Mouse (Mus musculus): ENCODE data around the gene Ninl.
"Not testable (repeated sequence)": the region's sequence is repeated elsewhere in the genome, so short reads cannot be mapped to it uniquely, and the experiment has no call there.

The Ninl gene

GRCm38 (mm10) chr2:150947880-150948611 is 91.1 kb downstream of the Ninl start:
- not testable (repeated sequence) for DNase-seq

- DNase-seq = not testable (repeated sequence)
Measured at GRCm38 (mm10) chr2:150947341-150947740, 91.8 kb downstream of the Ninl start.

GRCm38 (mm10) chr2:150944017-150944416 is 95.2 kb downstream of the Ninl start:
- no peak for DNase-seq

- DNase-seq = no peak
Measured at GRCm38 (mm10) chr2:150934659-150935058, 104.5 kb downstream of the Ninl start.

DNA sequence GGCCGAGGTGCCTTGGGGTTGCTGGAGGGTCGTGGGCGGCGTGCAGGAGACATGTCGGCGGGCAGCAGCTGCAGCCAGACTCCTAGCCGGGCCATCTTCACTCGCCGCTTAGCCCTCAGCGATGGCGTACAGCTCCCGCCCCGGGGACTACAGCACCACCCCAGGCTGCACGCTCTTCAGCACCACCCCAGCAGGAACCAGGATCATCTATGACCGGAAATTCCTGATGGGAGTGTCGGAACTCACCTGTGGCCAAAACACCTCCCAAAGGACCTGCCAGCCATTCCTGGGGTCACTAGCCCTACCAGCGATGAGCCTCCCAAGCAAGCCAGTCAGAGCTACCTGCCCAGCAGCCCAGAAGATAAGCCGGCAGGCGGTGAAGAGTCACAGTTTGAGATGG is 105.7 kb downstream of the Ninl start:
- DNase-seq = no peak

GRCm38 (mm10) chr2:150930806-150931205 is 108.4 kb downstream of the Ninl start:
- no peak for DNase-seq

DNA sequence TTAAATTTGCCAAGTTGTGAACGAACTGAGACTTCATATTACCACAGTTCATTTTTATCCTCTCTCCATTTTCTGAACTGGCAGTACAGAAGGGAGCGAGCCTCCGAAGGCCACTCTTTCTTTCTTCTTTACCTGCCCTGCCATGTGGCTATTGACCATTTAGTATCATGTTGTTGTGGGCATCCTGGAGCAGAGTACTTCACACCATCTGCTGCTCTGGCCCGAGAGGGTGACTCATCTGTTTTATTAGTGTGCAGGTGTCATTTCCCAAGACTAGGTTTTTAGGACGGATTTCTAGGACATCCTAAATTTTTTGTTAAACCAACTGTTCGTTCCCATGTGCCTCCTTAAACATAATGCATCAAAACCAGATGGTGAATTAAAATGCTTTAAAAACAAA is 110.0 kb downstream of the Ninl start:
- no peak for DNase-seq

- DNase-seq = no peak
Measured at GRCm38 (mm10) chr2:150927038-150927720, 112.0 kb downstream of the Ninl start.

- DNase-seq = no peak
Measured at GRCm38 (mm10) chr2:150923505-150923904, 115.7 kb downstream of the Ninl start.

DNA sequence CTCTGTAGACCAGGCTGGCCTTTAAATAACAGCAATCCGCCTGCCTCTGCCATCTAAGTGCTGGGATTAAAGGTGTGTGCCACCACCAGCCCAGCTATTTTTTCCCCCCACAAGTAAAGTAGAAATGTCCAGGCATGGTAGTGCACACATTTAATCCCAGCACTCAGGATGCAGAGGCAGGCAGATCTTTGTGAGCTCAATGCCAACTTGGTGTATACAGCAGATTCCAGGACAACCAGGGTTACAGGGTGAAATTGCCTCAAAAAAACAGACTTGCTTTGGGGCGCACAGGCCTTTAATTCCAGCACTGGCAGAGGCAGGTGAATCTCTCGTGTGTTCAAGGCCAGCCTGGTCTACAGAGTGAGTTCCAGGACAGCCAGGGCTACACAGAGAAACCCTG is 116.2 kb downstream of the Ninl start:
- DNase-seq = no peak

- no peak for DNase-seq
Measured at GRCm38 (mm10) chr2:150922165-150922564, 117.0 kb downstream of the Ninl start.

DNA sequence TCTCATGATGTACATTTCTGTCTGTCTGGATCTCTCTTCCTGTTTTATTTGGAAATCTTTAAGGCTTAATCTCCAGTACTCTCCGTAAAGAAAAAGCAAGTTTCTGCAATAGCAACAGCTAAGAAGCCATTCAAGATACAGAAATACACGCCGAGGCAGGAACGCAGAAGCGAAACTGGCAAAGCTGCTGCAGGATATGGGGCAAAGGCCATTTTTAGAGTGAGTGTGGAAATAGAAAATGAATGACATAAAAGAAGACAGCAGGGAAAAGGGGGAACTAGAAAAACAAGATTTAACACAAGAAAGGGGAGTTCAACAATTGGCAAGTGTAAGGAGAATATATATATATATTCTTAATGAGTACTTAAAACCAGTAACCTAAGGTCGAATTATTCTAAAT is 117.5 kb downstream of the Ninl start:
- DNase-seq = no peak

- DNase-seq = no peak
Measured at GRCm38 (mm10) chr2:150920543-150920942, 118.6 kb downstream of the Ninl start.

DNA sequence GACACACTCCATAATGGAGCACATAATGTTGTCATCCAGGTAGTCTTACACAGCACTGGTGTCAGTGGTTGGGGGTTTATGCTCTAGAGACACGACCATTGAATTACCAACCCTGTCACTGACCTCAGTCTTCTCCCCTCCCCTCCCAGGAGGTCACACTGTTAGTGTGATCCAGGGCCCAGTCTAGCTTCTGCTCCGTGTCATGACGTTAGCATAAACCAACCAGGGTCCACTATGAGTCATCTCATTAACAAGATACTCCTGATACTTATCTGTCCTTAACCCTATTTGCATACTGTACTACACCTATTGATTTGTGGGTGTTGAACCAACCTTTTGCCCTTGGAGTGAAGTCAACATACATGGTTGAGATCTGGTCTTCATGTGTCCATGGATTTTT is 120.5 kb downstream of the Ninl start:
- no peak for DNase-seq

- no peak for DNase-seq
Measured at GRCm38 (mm10) chr2:150915786-150916185, 123.4 kb downstream of the Ninl start.

DNA sequence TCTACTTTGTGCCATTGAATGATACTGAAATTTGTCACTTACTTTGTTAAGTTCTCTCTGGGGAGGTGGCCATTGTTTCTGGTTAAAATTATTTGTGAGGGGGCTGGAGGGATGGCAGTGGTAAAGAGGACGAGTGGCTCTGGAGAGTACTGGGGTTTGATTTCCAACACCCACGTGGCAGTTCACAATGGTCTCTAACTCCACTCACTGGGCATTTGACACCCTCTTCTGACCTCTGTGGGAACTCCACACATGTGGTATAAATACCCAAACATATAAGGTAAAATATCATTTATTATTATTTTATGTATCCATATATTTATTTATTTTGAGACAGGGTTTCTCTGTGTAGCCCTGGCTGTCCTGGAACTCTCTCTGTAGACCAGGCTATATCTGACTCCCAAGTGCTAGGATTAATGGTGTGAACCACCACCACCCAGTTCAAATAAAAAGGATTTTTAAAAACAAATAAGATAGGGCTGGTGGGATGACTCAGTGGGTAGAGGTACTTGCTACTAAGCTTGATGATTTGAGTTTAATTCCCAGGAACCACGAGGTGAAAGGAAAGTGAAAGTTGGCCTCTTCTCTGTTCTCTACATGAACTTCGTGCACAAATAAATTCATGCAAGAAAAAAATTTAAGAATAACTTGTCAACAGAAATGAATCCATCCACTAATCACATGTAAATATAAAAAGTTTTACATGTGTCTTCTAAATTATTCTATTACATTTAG is 124.2 kb downstream of the Ninl start:
- no peak for DNase-seq

- DNase-seq = no peak
Measured at GRCm38 (mm10) chr2:150910295-150910881, 128.8 kb downstream of the Ninl start.

GRCm38 (mm10) chr2:150909429-150910039 is 129.6 kb downstream of the Ninl start:
- DNase-seq = peak; percentile 86

- not testable (repeated sequence) for DNase-seq
Measured at GRCm38 (mm10) chr2:150908881-150909280, 130.3 kb downstream of the Ninl start.

DNA sequence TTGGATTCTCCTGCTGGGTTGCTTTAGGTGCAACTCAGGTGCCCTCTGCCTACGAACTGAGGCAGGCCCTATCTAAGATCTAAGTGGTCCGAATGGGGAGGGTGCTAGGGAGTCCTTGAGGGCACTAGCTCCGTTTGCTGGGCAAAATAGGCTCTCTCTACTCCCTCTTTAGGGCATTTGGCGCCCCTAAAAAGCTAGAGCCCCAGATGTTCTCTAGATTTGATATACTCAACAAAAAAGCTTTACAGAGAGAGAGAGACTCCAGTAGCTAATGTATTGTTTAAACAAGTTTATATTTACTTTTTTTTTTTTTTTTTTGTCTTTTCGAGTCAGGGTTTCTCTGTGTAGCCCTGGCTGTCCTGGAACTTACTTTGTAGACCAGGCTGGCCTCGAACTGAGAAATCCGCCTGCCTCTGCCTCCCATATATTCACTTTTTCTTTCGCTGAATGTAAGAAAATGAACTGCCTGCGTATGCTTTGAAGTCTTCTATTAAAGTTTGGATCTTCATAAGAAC is 134.2 kb downstream of the Ninl start, which contains the start of gene Gins1:
TSS of gene Gins1 (plus strand) at position 465 of the 515 bp plus-strand sequence.
- DNase-seq = no peak

- peak; percentile 99 for DNase-seq
Measured at GRCm38 (mm10) chr2:150904272-150904935, 134.8 kb downstream of the Ninl start, which contains the start of gene Abhd12. TSS of gene Abhd12 (minus strand) at chr2:150904741.

DNA sequence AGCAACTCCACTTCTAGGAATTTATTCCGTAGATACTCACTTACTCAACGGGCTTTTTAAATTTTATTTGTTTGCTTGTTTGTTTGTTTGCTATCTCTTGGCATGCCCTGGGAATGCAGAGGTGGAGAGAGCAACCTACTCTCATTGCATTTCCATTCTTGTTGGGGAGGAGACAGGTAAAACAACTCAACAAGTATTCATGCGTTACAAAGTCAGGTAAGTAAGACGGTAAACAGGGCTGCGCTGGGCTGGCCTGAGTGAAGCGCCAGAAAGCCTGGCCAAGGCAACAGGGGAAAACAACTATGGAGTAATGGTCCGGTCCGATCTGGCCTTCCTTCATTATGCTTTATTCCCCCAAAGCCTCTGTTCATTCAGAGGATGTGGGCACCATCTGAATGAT is 136.8 kb downstream of the Ninl start:
- no peak for DNase-seq
